Mouse (Mus musculus): Measurements from ENCODE around the gene Mafg.
A peak's percentile ranks its signal among the peaks of the same experiment; 100 is the strongest.
"Not testable (repeated sequence)": the region's sequence is repeated elsewhere in the genome, so short reads cannot be mapped to it uniquely, and the experiment has no call there.

The Mafg gene

GRCm38 (mm10) chr11:120598283-120598989 lies 35.0 kb downstream of the Mafg start, which contains the start of the genes Alyref and Anapc11:
Alyref (minus strand) TSS chr11:120598365.
Anapc11 (plus strand) TSS chr11:120598421.
- peak; percentile 94 for DNase-seq (ENCODE audit: low read depth, low spot score)

GRCm38 (mm10) chr11:120597240-120598235 lies 35.9 kb downstream of the Mafg start:
- peak; percentile 58 for DNase-seq (ENCODE audit: low read depth, low spot score)

- no peak for DNase-seq (ENCODE audit: low read depth, low spot score)
These were observed 44.9 kb downstream of the Mafg start for GRCm38 (mm10) chr11:120588531-120588930.

- DNase-seq (ENCODE audit: low read depth, low spot score): peak; percentile 58
These were observed 49.5 kb downstream of the Mafg start for GRCm38 (mm10) chr11:120583937-120584336.

- not testable (repeated sequence) for DNase-seq (ENCODE audit: low read depth, low spot score)
These were observed 50.5 kb downstream of the Mafg start for GRCm38 (mm10) chr11:120582982-120583293.

GRCm38 (mm10) chr11:120582268-120582981 lies 51.0 kb downstream of the Mafg start:
- peak; percentile 69 for DNase-seq (ENCODE audit: low read depth, low spot score)

- peak; percentile 81 for DNase-seq (ENCODE audit: low read depth, low spot score)
These were observed 51.7 kb downstream of the Mafg start, which contains the start of gene Arhgdia for GRCm38 (mm10) chr11:120581490-120582267. Arhgdia (minus strand) TSS chr11:120581624.

- DNase-seq (ENCODE audit: low read depth, low spot score): peak; percentile 54
These were observed 52.5 kb downstream of the Mafg start for GRCm38 (mm10) chr11:120580871-120581331.

GRCm38 (mm10) chr11:120580190-120580589 lies 53.2 kb downstream of the Mafg start:
- peak; percentile 24 for DNase-seq (ENCODE audit: low read depth, low spot score)

- DNase-seq (ENCODE audit: low read depth, low spot score): peak; percentile 82
These were observed 53.9 kb downstream of the Mafg start for GRCm38 (mm10) chr11:120579316-120580107.

- DNase-seq (ENCODE audit: low read depth, low spot score): peak; percentile 26
These were observed 54.6 kb downstream of the Mafg start for GRCm38 (mm10) chr11:120578694-120579243.

GRCm38 (mm10) chr11:120578024-120578693 lies 55.2 kb downstream of the Mafg start:
- DNase-seq (ENCODE audit: low read depth, low spot score): no peak

GRCm38 (mm10) chr11:120577211-120578023 lies 56.0 kb downstream of the Mafg start:
- DNase-seq (ENCODE audit: low read depth, low spot score): peak; percentile 72

GRCm38 (mm10) chr11:120576365-120576981 lies 56.9 kb downstream of the Mafg start:
- DNase-seq (ENCODE audit: low read depth, low spot score): no peak

- DNase-seq (ENCODE audit: low read depth, low spot score): no peak
These were observed 57.5 kb downstream of the Mafg start for GRCm38 (mm10) chr11:120575940-120576339.
